Comparison of ENCODE assay signal across 11 mouse cellular contexts in the genomic region with DNA sequence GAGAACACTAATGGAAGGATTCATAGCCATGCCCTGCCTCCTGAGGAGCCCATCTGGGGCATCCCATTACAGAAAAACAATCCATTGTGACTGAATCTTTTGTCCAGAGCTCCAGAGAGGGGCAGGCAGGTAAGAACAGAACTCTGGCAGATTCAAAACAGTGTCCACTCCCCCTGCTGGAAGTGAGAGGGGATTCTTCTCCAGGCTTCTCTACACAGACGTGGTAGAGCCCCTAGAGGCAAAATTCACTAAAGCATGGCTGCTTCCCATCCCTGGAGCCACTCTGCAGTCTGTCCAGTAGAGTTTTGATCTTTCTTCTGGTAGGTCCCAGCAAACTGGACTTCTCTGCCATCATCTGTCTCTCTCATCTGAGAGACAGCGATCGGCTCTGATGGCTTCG. TPM values are rescaled to one million over a fixed set of nuclear protein-coding genes. Genes with fewer than 3 reads are reported as not detected.
A peak's percentile ranks its signal among the peaks of the same experiment; 100 is the strongest.
DNase-seq lines count a peak whose midpoint lies in the region; ATAC-seq and TF ChIP-seq lines count a peak whose summit lies in the region.
"Had no signal": no experiment of that assay in that cellular context is flagged by ENCODE, and none has a peak within 500 bp of the region (broad histone marks: within the 10 kb centered on the region; RNA-seq: fewer than 3 reads in every experiment).

No protein-coding gene starts in this region.

- TF ChIP-seq CTCF in stomach, postnatal 0 days (IDR thresholded peaks at IDR 0.05; ENCODE audit: low read depth) = peak; percentile 69

- no peak overlapping the region for H3K9ac ChIP-seq in kidney, embryonic 14.5 days (ENCODE audit: low read depth, low read length)
- H3K9ac ChIP-seq in stomach, postnatal 0 days (ENCODE audit: low read length) = no peak overlapping the region
- H3K9ac ChIP-seq: stomach, embryonic 15.5 days had no signal

- H3K27me3 ChIP-seq in kidney, embryonic 14.5 days (ENCODE audit: control insufficient read depth, insufficient read depth, low read length) = no peaks in the 10 kb centered on the region
- H3K27me3 ChIP-seq in stomach, postnatal 0 days (ENCODE audit: control insufficient read depth, insufficient read depth, low read length) = no peaks in the 10 kb centered on the region
- H3K27me3 ChIP-seq: stomach, embryonic 15.5 days had no signal

- no peak for TF ChIP-seq EP300 in stomach, postnatal 0 days (optimal IDR thresholded peaks at IDR 0.05)

- DNase-seq in kidney, adult 18-20 months = no peak
- peak; percentile 5 for DNase-seq in thymus, postnatal 0 days (ENCODE audit: low spot score)
- no peak for DNase-seq in thymus, adult 18-20 months
- DNase-seq in embryo, embryonic 10.5 days (ENCODE audit: low spot score) = peak; percentile 71
- DNase-seq in stomach, postnatal 0 days (ENCODE audit: low spot score) = peak; percentile 17
- DNase-seq in left cerebral cortex, adult 11 months (ENCODE audit: low spot score) = no peak
- DNase-seq: cerebellum, adult 18-20 months had no signal

- 68% methylated on average over 4 of the region's 4 CpGs for whole genome bisulfite sequencing in kidney, embryonic 14.5 days
- 71% methylated on average over 4 of the region's 4 CpGs for WGBS in stomach, postnatal 0 days

- no peaks in the 10 kb centered on the region for H3K4me1 ChIP-seq in kidney, embryonic 14.5 days (ENCODE audit: control insufficient read depth, insufficient read depth, low read length)
- no peaks in the 10 kb centered on the region for H3K4me1 ChIP-seq in stomach, postnatal 0 days (replicated peaks; ENCODE audit: control insufficient read depth, insufficient read depth)
- H3K4me1 ChIP-seq: stomach, embryonic 15.5 days had no signal

- no peak overlapping the region for H3K27ac ChIP-seq in kidney, embryonic 14.5 days (ENCODE audit: low read depth, low read length)
- no peak overlapping the region for H3K27ac ChIP-seq in stomach, postnatal 0 days (replicated peaks)
- H3K27ac ChIP-seq: macrophage; stomach, embryonic 15.5 days had no signal

- 0 out of 2 replicates have a peak, but pooled peaks have one; percentile 57 for ATAC-seq in kidney, embryonic 14.5 days (ENCODE audit: low FRiP score, low TSS enrichment)
- no peak for ATAC-seq in stomach, postnatal 0 days (ENCODE audit: low FRiP score, low TSS enrichment)

- no peak overlapping the region for H3K4me2 ChIP-seq in kidney, embryonic 14.5 days (replicated peaks; ENCODE audit: low read depth, low read length)
- H3K4me2 ChIP-seq in stomach, postnatal 0 days (replicated peaks; ENCODE audit: low read depth) = no peak overlapping the region
- H3K4me2 ChIP-seq: stomach, embryonic 15.5 days had no signal

- H3K4me3 ChIP-seq in kidney, embryonic 14.5 days (ENCODE audit: low read length) = no peak overlapping the region
- H3K4me3 ChIP-seq in stomach, postnatal 0 days (ENCODE audit: low read depth, low read length) = no peak overlapping the region
- H3K4me3 ChIP-seq: stomach, embryonic 15.5 days had no signal

- no peaks in the 10 kb centered on the region for H3K36me3 ChIP-seq in kidney, embryonic 14.5 days (ENCODE audit: control insufficient read depth, insufficient read depth, low read length)
- H3K36me3 ChIP-seq in stomach, postnatal 0 days (ENCODE audit: control insufficient read depth, insufficient read depth, low read length) = no peaks in the 10 kb centered on the region
- H3K36me3 ChIP-seq: stomach, embryonic 15.5 days had no signal

- no peaks in the 10 kb centered on the region for H3K9me3 ChIP-seq in kidney, embryonic 14.5 days (ENCODE audit: control insufficient read depth, low read length)
- no peaks in the 10 kb centered on the region for H3K9me3 ChIP-seq in stomach, postnatal 0 days (ENCODE audit: control insufficient read depth, low read length)
- H3K9me3 ChIP-seq: stomach, embryonic 15.5 days had no signal

RNA-seq across cellular contexts. Expression of gene Krt5, which starts 8.6 kb away (rescaled TPM):
- not detected in 2 replicates for polyA plus RNA-seq in kidney, embryonic 14.5 days (2014; fragmentation: Nextera tagmentation; extraction: Ambion mirVana)
- 110 and 117 TPM in 2 replicates for polyA plus RNA-seq in thymus, postnatal 0 days (2015; fragmentation: Nextera tagmentation; extraction: Ambion mirVana)
- 504 and 557 TPM in 2 replicates for polyA plus RNA-seq in stomach, postnatal 0 days (2015; fragmentation: Nextera tagmentation; extraction: Ambion mirVana)
- polyA plus RNA-seq: frontal cortex, adult 2 months; macrophage had no signal

RNA-seq across cellular contexts. Expression of gene Krt6a, which starts 10.0 kb away (rescaled TPM):
- polyA plus RNA-seq in kidney, embryonic 14.5 days (2014; fragmentation: Nextera tagmentation; extraction: Ambion mirVana) = not detected in 2 replicates
- 3.4 and 7.7 TPM in 2 replicates for polyA plus RNA-seq in thymus, postnatal 0 days (2015; fragmentation: Nextera tagmentation; extraction: Ambion mirVana)
- polyA plus RNA-seq in stomach, postnatal 0 days (2015; fragmentation: Nextera tagmentation; extraction: Ambion mirVana) = 30.7 and 42.9 TPM in 2 replicates
- polyA plus RNA-seq: frontal cortex, adult 2 months; macrophage had no signal

RNA-seq across cellular contexts. Expression of gene Krt6b, which starts 24.0 kb away (rescaled TPM):
- not detected in 2 replicates for polyA plus RNA-seq in kidney, embryonic 14.5 days (2014; fragmentation: Nextera tagmentation; extraction: Ambion mirVana)
- polyA plus RNA-seq in thymus, postnatal 0 days (2015; fragmentation: Nextera tagmentation; extraction: Ambion mirVana) = 0.80 and 0.94 TPM in 2 replicates
- polyA plus RNA-seq in stomach, postnatal 0 days (2015; fragmentation: Nextera tagmentation; extraction: Ambion mirVana) = 3.3 and 4.7 TPM in 2 replicates
- polyA plus RNA-seq: frontal cortex, adult 2 months; macrophage had no signal

RNA-seq across cellular contexts. Expression of gene Krt71, which starts 38.8 kb away (rescaled TPM):
- not detected in 2 replicates for polyA plus RNA-seq in kidney, embryonic 14.5 days (2014; fragmentation: Nextera tagmentation; extraction: Ambion mirVana)
- 1.5 and 1.7 TPM in 2 replicates for polyA plus RNA-seq in thymus, postnatal 0 days (2015; fragmentation: Nextera tagmentation; extraction: Ambion mirVana)
- not detected in 2 replicates for polyA plus RNA-seq in stomach, postnatal 0 days (2015; fragmentation: Nextera tagmentation; extraction: Ambion mirVana)
- polyA plus RNA-seq: frontal cortex, adult 2 months; macrophage; stomach, embryonic 15.5 days had no signal

RNA-seq across cellular contexts. Expression of gene Gm5478, which starts 56.9 kb away (rescaled TPM):
- polyA plus RNA-seq in kidney, embryonic 14.5 days (2014; fragmentation: Nextera tagmentation; extraction: Ambion mirVana) = not detected in 2 replicates
- polyA plus RNA-seq in thymus, postnatal 0 days (2015; fragmentation: Nextera tagmentation; extraction: Ambion mirVana) = not detected in 2 replicates
- polyA plus RNA-seq in stomach, postnatal 0 days (2015; fragmentation: Nextera tagmentation; extraction: Ambion mirVana) = 0.10 TPM in 1 of 2 replicates, not detected in the other
- polyA plus RNA-seq: frontal cortex, adult 2 months; macrophage had no signal

Comparison
In these comparisons a context has a peak if more than half of its experiments do, and no peak if none do; other contexts are left out.
1. DNase-seq: peak in thymus, postnatal 0 days (single experiment), embryo, embryonic 10.5 days (single experiment) and stomach, postnatal 0 days (single experiment); none in kidney, adult 18-20 months (single experiment), thymus, adult 18-20 months (0 of 2) and left cerebral cortex, adult 11 months (single experiment).
2. RNA of gene Krt5, which starts 8.6 kb away (polyA plus RNA-seq): 504 to 557 TPM in stomach, postnatal 0 days and 110 to 117 TPM in thymus, postnatal 0 days; not detected in kidney, embryonic 14.5 days; every median in the first group is over 100 times any median in the second.